Mouse (Mus musculus) liver, adult 2 months (tissue): ENCODE data around the gene Pcf11.

Experiments used
- CTCF ChIP-seq: fragments of 200-500 bp; IDR thresholded peaks from 2 replicates; pipeline ENCODE4 v1.5.1; 2011; ENCODE audit warnings: low read depth, low read length, control low read depth
- POLR2A ChIP-seq: fragments of 200-500 bp; IDR thresholded peaks from 2 replicates; pipeline ENCODE4 v1.6.1; 2011; ENCODE audit warnings: low read length, control low read depth; ENCODE audit not compliant: insufficient read depth; ENCODE audit errors: extremely low read depth

GRCm38 (mm10) chr7:92656386-92656785 lies 13.3 kb downstream of the Pcf11 start:
- TF ChIP-seq CTCF = no peak
- TF ChIP-seq POLR2A = no peak
